Mouse (Mus musculus): ENCODE data around the gene Spred2.
"Not testable (repeated sequence)": the region's sequence is repeated elsewhere in the genome, so short reads cannot be mapped to it uniquely, and the experiment has no call there.

The Spred2 gene

DNA sequence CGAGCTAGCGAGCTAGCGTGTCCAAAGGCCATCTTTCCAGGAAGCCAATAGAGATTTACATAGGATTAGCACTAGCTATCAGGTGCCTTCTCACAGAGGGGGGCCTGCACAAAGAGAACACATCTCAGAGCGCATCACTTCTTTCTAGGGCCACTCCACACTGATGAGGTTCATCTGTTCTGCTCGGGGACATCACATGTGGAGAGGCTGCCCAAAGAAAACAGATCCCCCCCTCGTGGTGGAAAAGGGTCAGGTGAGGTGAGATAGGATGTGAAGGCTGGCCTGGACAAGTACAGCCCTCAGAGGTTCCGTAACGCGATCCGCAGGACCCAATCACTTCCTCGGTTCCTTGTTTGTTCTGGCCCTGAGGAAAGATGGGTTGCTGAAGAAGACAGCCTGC lies 101.7 kb downstream of the Spred2 start:
- DNase-seq: no peak

- DNase-seq: no peak
These were observed 103.5 kb downstream of the Spred2 start for GRCm38 (mm10) chr11:20027719-20028118.

DNA sequence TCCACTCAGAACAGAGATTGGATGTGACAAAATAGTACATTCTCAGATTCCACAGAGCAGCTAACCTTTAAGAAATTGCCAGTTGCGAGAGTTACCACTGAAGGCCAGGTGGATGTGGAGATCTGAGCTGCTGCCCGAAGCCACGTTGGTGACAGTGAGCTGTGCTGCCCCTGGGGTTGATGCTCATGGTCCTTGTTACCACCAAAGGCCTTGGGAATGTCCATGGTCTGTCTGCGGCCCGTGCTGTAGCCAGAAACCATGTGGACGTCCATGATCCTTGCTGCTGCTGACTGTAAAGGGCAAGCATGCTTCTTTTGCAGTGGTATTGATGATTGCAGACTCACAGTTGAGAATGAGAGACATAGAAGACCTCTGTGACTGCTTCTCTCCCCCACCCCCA lies 104.2 kb downstream of the Spred2 start:
- no peak for DNase-seq

GRCm38 (mm10) chr11:20029014-20029413 lies 104.8 kb downstream of the Spred2 start:
- DNase-seq: no peak

DNA sequence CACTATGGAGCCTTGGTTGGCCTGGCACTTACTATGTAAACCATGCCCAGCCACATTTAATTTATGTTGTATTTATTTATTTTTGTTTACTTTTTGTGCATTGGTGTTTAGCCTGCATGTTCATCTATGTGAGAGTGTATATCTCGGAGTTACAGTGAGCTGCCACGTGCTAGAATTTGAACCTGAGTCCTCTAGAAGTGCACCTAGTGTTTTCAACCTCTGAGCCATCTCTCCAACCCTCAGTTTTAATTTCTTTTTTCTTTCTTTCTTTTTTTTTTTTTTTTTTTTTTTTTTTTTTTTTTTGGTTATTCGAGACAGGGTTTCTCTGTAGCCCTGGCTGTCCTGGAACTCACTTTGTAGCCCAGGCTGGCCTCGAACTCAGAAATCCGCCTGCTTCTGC lies 106.8 kb downstream of the Spred2 start:
- DNase-seq: not testable (repeated sequence)

DNA sequence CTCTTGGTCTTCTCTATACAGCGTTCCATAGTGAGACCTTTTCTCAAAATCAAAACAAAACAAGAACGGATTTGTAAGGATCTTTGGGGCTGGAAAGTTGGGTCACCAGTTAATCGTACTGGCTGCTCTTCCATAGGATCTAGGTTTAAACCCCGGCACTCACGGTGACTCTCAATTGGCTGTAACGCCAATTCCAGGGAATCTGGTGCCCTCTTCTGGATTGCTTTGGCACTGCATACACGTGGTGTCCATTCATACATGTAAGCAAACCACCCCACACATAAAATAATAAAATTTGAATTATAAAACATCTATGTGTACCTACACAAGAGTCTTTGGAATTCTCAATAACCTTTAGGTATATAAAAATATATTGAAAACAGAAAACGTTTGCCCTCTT lies 107.4 kb downstream of the Spred2 start:
- DNase-seq: peak; percentile 82

GRCm38 (mm10) chr11:20033541-20034160 lies 109.5 kb downstream of the Spred2 start:
- DNase-seq: no peak

DNA sequence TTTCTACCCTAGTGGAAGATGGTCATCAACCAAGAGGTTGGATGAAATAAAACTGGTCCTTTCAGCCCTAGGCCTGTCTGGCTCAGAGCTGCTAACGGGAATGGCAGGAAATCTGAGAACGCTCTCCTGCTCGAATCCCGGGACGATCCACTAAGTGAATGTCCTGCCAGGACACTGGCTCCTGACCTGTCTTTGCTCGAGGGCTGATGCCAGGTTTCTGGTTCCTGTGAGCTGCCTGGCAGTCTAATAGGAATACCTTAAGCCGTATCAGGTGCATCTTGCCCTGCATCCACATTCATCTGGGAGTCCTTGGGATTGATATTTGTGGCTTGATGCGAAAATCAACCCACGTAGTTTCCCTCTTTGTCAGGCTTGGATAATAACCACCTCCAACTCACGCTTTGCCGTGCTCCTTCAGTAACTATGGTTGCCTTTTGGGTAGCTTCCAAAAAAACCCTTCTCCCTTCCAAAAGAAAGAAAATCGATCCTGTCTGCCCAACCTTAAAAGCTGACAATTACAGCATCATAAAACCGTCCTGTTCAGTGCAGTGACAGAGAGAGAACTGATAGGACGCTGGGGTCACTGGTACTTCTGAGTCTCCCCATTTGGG lies 110.3 kb downstream of the Spred2 start:
- no peak for DNase-seq

GRCm38 (mm10) chr11:20035343-20035928 lies 111.3 kb downstream of the Spred2 start:
- peak; percentile 51 for DNase-seq

DNA sequence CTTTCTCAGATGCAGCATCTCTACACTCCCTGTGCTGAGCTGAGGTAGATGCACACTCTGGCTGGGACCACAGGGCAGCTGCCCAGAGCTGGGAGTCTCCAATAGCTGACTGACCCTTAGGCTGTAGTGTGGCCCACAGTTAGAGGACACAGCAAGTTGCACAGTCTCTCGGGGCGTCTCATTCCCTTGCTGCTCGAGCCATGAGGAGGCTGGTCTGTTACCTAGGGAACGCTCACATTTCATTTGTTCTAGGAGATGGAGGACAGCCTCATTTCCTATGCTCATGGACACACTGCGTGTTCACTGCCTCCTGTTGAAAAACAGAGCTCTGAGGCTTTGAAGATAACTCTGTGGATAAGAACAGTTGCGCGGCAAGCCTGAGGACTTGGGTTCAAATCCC lies 111.8 kb downstream of the Spred2 start:
- no peak for DNase-seq

DNA sequence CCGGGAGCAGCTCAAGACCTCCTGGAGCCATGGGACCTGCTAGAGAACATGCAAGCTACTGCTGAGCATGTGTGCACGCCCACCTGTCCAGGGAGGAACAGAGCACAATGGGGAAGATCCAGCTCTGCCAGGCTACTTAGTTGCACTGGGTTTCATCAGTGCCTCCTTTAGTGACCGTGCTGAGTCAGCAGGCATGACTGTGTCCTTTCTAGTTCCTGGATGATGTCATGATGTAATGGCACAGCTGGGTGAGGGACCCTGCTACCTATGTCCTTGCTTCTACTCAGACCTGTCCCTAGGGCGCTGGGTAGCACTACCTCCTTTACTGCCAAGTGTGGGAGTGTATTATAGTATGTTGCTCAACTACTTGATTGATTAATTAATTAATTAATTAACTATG lies 113.6 kb downstream of the Spred2 start:
- DNase-seq: no peak

GRCm38 (mm10) chr11:20038723-20039122 lies 114.5 kb downstream of the Spred2 start:
- DNase-seq: no peak

- DNase-seq: no peak
These were observed 117.2 kb downstream of the Spred2 start for GRCm38 (mm10) chr11:20041164-20041920.

GRCm38 (mm10) chr11:20042106-20042505 lies 117.9 kb downstream of the Spred2 start:
- DNase-seq: no peak

- DNase-seq: peak; percentile 44
These were observed 119.1 kb downstream of the Spred2 start for GRCm38 (mm10) chr11:20043256-20043655.

GRCm38 (mm10) chr11:20045586-20045985 lies 121.4 kb downstream of the Spred2 start:
- DNase-seq: no peak

GRCm38 (mm10) chr11:20052814-20053536 lies 128.8 kb downstream of the Spred2 start:
- no peak for DNase-seq

DNA sequence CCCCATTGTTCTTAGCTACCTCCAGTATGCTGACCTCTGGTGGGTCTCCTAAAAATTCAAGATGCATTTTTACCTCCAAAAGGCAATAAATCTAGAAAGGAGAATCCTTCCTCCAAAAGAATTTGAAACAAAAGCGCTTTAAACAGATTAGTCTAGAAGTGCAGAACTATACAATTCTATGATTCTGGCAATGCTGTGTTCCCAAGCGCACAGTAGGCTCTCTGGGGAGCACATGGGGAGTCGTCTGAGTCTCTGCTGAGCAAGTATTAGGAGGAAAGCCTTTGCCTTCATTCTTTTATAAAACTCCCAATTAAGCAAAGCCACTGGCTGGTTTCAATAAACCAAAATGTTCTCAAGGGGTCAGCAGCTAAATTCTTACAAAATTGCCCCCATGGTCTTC lies 129.8 kb downstream of the Spred2 start:
- DNase-seq: no peak

GRCm38 (mm10) chr11:20054617-20055016 lies 130.4 kb downstream of the Spred2 start:
- DNase-seq: no peak

DNA sequence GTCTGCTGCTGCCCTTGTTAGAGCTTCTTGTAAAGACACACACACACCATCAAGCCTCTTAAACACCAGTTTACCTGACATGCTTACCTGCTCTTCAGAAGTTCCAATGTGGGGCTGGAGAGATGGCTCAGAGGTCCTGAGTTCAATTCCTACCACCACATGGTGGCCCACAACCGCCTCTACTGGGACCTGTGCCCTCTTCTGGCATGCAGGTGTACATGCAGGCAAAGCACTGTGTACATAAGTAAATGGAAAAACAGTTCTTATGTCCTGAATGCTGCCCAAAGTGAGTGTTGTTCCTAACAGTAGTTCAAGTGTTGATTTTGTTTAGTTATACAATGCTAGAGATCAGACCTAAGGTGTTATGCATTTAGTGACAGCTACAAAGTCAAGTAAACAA lies 132.0 kb downstream of the Spred2 start:
- DNase-seq: no peak

- DNase-seq: no peak
These were observed 133.3 kb downstream of the Spred2 start for GRCm38 (mm10) chr11:20057429-20057828.

- DNase-seq: no peak
These were observed 135.6 kb downstream of the Spred2 start for GRCm38 (mm10) chr11:20059736-20060135.

- DNase-seq: not testable (repeated sequence)
These were observed 138.6 kb downstream of the Spred2 start for GRCm38 (mm10) chr11:20062801-20063200.
